Mouse (Mus musculus): ENCODE data around the gene Dse. TPM values are rescaled to one million over a fixed set of nuclear protein-coding genes. Genes with fewer than 3 reads are reported as not detected.

The Dse gene
- polyA plus RNA-seq, 1 experiment from 2014 or later: 22.8 TPM

DNA sequence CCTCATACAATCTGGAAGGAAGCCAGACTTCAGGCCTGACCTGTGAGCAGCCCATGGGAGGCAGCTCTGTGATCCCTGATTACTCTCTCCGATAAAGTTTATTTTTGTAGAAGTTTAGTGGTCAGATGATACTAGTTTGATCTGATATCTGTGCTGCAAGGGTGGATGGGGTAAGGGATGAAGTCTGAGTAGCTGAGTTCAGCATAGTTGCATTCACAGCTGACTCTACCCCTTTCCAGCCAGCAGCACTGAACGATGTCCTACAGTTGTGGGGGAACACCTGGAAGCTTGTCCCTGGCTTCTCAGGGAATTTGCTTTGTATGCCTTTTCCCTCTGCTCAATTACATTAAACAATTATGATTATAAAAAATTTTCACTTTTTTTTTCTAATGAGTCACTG lies 12.6 kb downstream of the Dse start:
- no peak for DNase-seq (ENCODE audit: low spot score)
- whole genome bisulfite sequencing: 73% methylated on average over 2 of the region's 2 CpGs

DNA sequence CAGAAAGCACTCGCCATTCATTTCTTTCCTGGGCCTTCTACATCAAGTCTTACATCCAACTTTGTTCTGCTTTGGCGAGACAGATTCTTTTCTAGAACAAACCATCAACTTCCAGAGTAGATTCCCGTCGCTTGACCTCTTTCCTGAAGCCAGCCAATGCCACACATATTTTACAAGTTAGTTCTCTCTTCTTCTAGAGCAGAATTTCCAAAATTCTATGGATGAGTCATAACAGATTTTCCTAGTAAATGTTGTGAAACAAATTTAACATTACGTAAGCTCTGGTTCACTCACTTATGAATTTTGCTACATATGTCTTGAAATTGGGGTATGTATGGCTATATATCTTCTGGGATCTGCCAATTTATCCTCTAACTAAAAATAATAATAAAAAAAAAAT lies 13.0 kb downstream of the Dse start:
- H3K4me1 ChIP-seq: peaks cover 23% of the 10 kb centered on the region
- H3K27me3 ChIP-seq (ENCODE audit: insufficient read depth, poor library complexity, severe bottlenecking): no peaks in the 10 kb centered on the region
- H3K36me3 ChIP-seq: no peaks in the 10 kb centered on the region; the same call in 1 of the 2 replicates
- H3K9me3 ChIP-seq: no peaks in the 10 kb centered on the region
- DNase-seq (ENCODE audit: low spot score): no peak
- 88% methylated on average over 5 of the region's 5 CpGs for WGBS
- no peak overlapping the region for H3K27ac ChIP-seq
- no peak overlapping the region for H3K4me3 ChIP-seq

More for the DNA sequence above, 12.6 kb downstream of the Dse start:
- Histone ChIP-seq H3K9me3 (no peaks in the 10 kb centered on the region), H3K4me3 (no peak overlapping the region), H3K27me3 (ENCODE audit: insufficient read depth, poor library complexity, severe bottlenecking) (no peaks in the 10 kb centered on the region), H3K27ac (no peak overlapping the region), H3K36me3 (peaks cover 3% of the 10 kb centered on the region; the same call in 1 of the 2 replicates), H3K4me1 (peaks cover 19% of the 10 kb centered on the region)

DNA sequence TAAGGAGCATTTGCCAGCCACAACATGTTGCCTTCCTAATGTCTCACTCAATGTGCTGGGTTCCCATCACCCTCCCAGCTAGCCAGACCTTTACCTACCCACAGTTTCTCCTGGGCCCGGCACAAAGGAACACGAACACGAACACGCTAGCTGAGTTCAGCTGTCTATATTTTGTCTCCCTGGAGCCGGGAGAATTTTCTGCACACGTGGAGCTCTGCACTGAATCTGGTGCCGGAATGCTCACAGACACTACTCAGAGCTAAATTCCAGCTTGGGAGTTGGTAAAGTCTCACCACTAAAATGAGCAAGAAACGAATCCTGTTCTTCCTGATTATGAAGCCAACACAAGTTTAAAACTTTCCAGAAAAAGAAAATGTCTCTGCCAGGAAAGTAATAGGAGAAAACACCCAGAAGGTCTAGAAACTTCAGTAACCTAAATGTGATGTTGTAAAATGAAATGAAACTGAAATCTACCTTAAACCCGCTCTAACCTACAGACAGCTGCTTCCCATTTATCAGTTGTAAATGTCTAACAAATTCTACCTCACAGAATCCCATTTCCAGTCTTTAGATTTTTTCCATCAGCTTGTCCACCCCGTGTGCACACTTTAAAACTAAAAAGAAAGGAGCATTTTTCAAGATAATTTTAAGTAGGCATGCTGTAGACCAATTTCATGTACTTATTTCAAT lies 20.8 kb downstream of the Dse start:
- Histone ChIP-seq H3K27ac (no peak overlapping the region), H3K27me3 (ENCODE audit: insufficient read depth, poor library complexity, severe bottlenecking) (no peaks in the 10 kb centered on the region), H3K4me3 (no peak overlapping the region), H3K4me1 (0 out of 2 replicates have a peak, but pooled peaks cover 3% of the 10 kb centered on the region), H3K36me3 (peaks cover 10% of the 10 kb centered on the region), H3K9me3 (no peaks in the 10 kb centered on the region)
- WGBS: 72% methylated on average over 10 of the region's 10 CpGs
- DNase-seq (ENCODE audit: low spot score): no peak

DNA sequence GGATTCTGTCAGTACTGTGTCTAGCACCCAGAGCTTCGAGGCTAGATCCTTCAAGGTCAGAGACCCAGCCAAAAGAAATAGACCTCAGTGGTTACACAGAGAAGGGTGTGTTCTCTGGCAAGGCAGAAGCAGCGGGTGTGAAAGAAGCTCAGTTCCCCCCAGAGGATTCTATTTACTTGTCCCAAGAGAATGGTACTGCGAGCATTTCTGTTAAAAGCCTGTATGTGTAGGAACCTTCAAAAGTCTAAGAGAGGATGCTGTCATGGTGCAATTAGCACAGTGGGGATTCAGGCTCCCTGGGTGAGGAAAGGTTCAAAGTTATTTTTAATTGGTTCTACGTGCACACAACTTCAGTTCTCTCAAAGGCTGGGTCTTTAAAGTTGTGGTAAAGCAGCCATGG lies 22.0 kb downstream of the Dse start:
- Histone ChIP-seq H3K36me3 (peaks cover 10% of the 10 kb centered on the region), H3K4me1 (0 out of 2 replicates have a peak, but pooled peaks cover 3% of the 10 kb centered on the region), H3K27me3 (ENCODE audit: insufficient read depth, poor library complexity, severe bottlenecking) (no peaks in the 10 kb centered on the region), H3K4me3 (no peak overlapping the region), H3K27ac (no peak overlapping the region), H3K9me3 (no peaks in the 10 kb centered on the region)
- 69% methylated on average over 4 of the region's 4 CpGs for WGBS
- no peak for DNase-seq (ENCODE audit: low spot score)

DNA sequence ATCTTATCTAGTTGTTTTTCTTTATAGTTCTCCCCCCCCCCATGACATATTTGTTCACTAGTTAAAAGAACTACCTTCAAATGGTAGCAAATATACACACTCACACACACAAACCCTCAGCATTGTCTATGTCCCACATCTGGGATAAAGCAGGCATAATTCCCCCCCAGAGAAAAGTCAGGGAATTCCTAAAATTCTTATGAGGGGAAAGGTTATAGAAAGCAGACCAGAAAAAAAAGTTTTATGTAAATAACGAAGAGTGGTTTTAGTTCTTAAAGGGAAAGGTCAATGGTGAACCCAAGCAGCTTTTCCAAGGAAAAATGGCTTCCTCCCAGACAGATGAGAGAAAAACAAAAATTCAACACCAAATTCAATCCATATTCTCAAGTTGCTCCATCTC lies 22.6 kb downstream of the Dse start:
- DNase-seq (ENCODE audit: low spot score): no peak
- Histone ChIP-seq H3K4me1 (0 out of 2 replicates have a peak, but pooled peaks cover 3% of the 10 kb centered on the region), H3K27me3 (ENCODE audit: insufficient read depth, poor library complexity, severe bottlenecking) (no peaks in the 10 kb centered on the region), H3K9me3 (no peaks in the 10 kb centered on the region), H3K27ac (no peak overlapping the region), H3K4me3 (no peak overlapping the region), H3K36me3 (peaks cover 10% of the 10 kb centered on the region)
- 77% methylated on average over 1 of the region's 1 CpGs for WGBS

DNA sequence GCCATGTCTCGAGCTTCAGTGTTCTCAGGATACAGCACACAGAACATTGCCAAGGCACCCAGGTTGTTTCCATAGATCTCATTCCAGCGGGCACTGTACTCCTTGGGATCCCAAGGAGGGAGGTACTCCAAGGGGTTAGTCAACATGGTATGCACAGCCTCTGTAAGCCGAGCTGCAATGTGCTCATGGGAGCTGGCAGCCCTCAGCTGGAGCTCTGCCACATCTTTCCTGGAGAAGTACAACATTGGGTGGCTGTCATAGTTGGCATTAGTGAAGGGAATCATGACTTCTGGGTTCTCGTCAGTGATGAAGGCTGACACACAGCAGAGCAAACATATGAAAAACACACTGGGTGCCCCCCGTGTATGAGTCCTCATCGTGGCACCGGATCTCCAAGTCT lies 23.8 kb downstream of the Dse start:
- Histone ChIP-seq H3K27me3 (ENCODE audit: insufficient read depth, poor library complexity, severe bottlenecking) (no peaks in the 10 kb centered on the region), H3K27ac (no peak overlapping the region), H3K36me3 (peaks cover 10% of the 10 kb centered on the region), H3K4me1 (no peaks in the 10 kb centered on the region), H3K4me3 (no peak overlapping the region), H3K9me3 (no peaks in the 10 kb centered on the region)
- whole genome bisulfite sequencing: 83% methylated on average over 7 of the region's 7 CpGs
- no peak for DNase-seq (ENCODE audit: low spot score)

DNA sequence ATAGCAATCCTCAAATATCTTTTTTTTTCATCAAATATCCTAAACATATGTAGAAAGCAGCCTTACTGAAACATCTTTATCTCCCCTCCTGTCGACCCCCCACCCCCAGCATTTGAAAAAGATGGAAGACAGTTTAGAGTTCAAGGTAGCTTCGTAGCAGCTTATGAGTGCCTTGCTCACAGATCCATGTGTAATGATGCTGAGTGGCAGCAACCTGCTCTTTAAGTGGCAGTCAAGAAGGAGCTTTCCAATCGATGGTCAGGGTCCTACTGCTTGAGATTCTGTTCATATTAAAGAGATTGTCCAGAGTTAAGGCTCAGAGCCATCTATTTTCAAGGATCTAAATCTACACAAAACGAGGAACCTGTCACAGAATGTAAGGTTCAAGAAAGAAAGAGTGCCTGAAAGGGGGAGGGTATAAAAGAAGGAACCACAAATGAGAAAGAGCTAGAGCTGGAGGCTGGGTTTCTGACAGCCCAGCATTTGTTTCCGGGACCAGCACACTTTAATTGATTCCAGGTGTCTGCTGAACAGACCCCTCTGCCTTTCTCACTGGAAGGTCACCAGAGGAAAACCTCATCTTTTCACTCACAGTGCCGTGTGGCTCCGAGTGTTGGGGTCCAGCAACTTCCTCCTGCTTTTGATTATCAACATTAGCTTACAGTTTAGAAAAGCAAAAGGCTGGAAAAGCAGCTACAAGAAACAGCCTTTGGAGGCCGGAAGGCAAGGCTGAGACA lies 31.5 kb downstream of the Dse start:
- no peak overlapping the region for H3K27ac ChIP-seq
- no peaks in the 10 kb centered on the region for H3K36me3 ChIP-seq
- DNase-seq (ENCODE audit: low spot score): no peak
- WGBS: 56% methylated on average over 8 of the region's 8 CpGs
- peaks cover 11% of the 10 kb centered on the region; the same call in 1 of the 2 replicates for H3K4me1 ChIP-seq
- H3K9me3 ChIP-seq: no peaks in the 10 kb centered on the region
- H3K27me3 ChIP-seq (ENCODE audit: insufficient read depth, poor library complexity, severe bottlenecking): no peaks in the 10 kb centered on the region
- H3K4me3 ChIP-seq: no peak overlapping the region

DNA sequence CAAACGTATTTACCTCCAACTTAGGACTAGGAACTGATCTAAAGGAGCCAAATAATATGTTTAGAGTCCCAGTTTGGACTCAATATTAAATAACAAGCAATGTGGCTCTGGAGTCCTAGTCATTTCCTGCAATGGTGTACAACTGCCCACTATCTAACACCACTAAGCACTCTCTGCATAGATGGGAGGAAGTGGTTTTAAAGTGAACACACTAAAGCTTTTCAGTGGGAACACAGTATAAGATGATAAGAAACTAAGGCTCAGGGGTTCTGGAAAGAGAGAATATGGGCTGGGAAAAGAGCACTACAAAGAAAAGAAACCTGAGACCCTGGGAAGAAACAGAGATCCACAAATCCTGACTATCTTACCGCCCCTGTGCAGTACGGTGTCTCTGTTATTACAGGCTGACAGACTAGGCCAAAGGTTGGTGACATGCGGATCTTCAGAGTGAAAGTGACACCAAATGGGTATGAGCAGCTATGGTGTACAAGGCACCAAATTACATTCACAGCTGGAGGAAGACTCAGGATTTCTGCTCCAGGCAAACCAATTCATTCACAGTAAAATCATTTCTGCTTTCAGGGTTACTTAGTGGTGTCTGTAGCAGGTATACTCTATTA lies 34.7 kb downstream of the Dse start:
- WGBS: 65% methylated on average over 4 of the region's 4 CpGs
- H3K27ac ChIP-seq: no peak overlapping the region

DNA sequence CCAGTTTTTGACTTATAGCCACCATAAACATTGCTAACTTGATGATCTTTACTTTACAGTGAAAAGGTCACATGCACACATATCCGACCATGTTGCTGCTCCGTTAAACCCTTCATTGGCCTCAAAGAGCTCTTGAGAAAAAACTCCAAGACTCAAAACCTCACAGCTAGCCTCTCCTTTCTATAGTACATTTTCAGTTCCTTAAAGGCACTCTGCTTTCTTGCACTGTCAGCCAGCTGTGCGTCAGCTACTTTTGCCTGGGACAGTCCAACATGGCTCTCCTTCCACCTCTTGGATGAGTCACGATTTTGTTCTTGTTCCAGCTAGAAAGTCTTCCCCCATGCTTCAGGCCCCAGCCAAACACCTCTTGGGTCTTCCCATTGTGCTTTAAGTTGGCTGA lies 35.9 kb downstream of the Dse start:
- H3K36me3 ChIP-seq: no peaks in the 10 kb centered on the region
- no peak for DNase-seq (ENCODE audit: low spot score)
- WGBS: 79% methylated on average over 4 of the region's 4 CpGs
- H3K4me3 ChIP-seq: no peak overlapping the region
- H3K27me3 ChIP-seq (ENCODE audit: insufficient read depth, poor library complexity, severe bottlenecking): no peaks in the 10 kb centered on the region
- H3K9me3 ChIP-seq: no peaks in the 10 kb centered on the region
- H3K27ac ChIP-seq: no peak overlapping the region
- H3K4me1 ChIP-seq: peaks cover 11% of the 10 kb centered on the region; the same call in 1 of the 2 replicates

More for the DNA sequence above, 34.7 kb downstream of the Dse start:
- H3K27me3 ChIP-seq (ENCODE audit: insufficient read depth, poor library complexity, severe bottlenecking): no peaks in the 10 kb centered on the region
- no peaks in the 10 kb centered on the region for H3K36me3 ChIP-seq
- no peak overlapping the region for H3K4me3 ChIP-seq
- H3K4me1 ChIP-seq: peaks cover 11% of the 10 kb centered on the region; the same call in 1 of the 2 replicates
- DNase-seq (ENCODE audit: low spot score): no peak
- no peaks in the 10 kb centered on the region for H3K9me3 ChIP-seq

DNA sequence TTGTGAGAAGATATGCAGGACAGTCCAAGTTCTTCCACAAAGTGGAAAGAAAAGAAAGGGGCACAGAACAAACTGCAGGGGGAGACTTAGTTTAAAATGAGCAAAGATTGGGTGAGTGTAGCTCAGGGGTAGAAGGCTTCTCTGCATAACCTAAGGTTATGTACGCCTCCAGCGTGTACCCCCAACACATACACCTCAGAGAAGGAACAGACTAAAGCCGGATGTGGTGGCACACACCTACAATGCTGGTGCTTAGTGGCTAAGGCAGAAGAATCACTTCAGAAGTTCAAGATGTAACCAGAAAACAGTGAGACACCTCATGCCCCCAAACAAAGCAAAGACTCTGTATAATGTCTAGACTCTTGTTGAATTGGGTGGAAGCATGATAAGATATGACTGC lies 36.3 kb downstream of the Dse start:
- peaks cover 11% of the 10 kb centered on the region; the same call in 1 of the 2 replicates for H3K4me1 ChIP-seq
- no peak for DNase-seq (ENCODE audit: low spot score)
- no peaks in the 10 kb centered on the region for H3K9me3 ChIP-seq
- 85% methylated on average over 3 of the region's 3 CpGs for WGBS
- H3K27ac ChIP-seq: no peak overlapping the region
- H3K27me3 ChIP-seq (ENCODE audit: insufficient read depth, poor library complexity, severe bottlenecking): no peaks in the 10 kb centered on the region
- no peak overlapping the region for H3K4me3 ChIP-seq
- no peaks in the 10 kb centered on the region for H3K36me3 ChIP-seq

DNA sequence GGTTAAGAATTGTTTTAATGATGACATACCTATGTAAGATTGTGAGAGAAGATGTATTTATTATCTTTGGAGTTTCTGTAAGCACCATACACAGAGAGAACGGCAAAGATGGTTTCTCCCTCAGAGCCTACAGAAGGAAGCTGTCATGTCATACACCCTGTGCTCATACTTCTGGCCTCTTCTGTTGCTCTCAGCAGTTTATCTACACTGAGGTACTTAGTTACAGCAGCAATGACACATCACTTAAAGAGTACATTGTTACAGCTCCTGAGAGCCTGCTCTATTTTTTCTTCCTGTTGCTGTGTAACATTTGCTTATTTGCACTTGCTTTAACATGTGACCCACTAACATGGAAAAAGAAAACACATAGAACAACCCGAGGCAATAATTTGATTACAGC lies 40.5 kb downstream of the Dse start:
- WGBS: 58% methylated on average over 2 of the region's 2 CpGs
- H3K4me1 ChIP-seq: no peaks in the 10 kb centered on the region
- no peak overlapping the region for H3K27ac ChIP-seq
- H3K27me3 ChIP-seq (ENCODE audit: insufficient read depth, poor library complexity, severe bottlenecking): no peaks in the 10 kb centered on the region
- no peak for DNase-seq (ENCODE audit: low spot score)
- H3K4me3 ChIP-seq: no peak overlapping the region
- H3K36me3 ChIP-seq: peaks cover 9% of the 10 kb centered on the region
- no peaks in the 10 kb centered on the region for H3K9me3 ChIP-seq

DNA sequence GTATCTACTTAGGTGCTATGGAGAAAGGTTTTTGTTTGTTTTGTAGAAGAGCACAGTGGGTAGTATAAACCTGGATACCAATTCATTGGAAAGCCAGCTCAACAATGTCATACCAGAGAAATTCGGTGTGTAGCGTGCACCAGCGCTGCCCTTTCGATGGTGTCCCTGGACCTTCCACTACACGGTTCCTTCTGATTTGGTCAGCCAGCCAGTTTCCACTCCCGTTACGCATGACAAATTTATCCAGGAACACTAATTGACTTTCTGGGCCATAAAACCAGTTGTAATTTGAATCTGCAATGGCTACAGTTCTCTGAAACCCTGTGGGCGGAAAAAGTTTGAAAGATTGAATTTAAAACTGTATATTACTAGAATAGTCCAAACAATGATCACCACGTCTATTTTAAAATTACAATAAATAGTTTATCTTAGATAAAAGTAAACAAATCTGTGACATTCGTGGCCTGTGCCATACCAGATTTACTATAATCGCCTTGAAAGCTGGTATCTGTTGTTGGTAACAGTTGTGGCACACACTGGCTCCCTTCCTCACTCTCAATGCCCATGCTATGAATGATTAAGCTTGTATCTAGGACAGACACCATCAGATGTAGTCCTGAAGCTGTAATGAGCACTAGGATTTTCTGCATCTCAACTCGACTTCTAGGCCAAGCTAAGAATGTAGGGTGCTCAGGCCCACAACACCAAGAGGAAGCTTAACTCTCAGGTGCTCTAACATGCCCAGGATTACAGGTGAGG lies 51.5 kb downstream of the Dse start:
- Histone ChIP-seq H3K4me1 (peaks cover 13% of the 10 kb centered on the region), H3K36me3 (peaks cover 24% of the 10 kb centered on the region; the same call in 1 of the 2 replicates), H3K4me3 (no peak overlapping the region), H3K27ac (no peak overlapping the region), H3K9me3 (no peaks in the 10 kb centered on the region), H3K27me3 (ENCODE audit: insufficient read depth, poor library complexity, severe bottlenecking) (no peaks in the 10 kb centered on the region)
- WGBS: 87% methylated on average over 12 of the region's 12 CpGs
- DNase-seq (ENCODE audit: low spot score): no peak
